Mouse (Mus musculus) MEL (cell line): Measurements from ENCODE around the gene Snap25. TPM values are rescaled to one million over a fixed set of nuclear protein-coding genes. Genes with fewer than 3 reads are reported as not detected.

ENCODE experiments used
- DNase-seq: peaks from one replicate; pipeline ENCODE4 v3.0.0; 2011; ENCODE audit warnings: low read depth, low spot score
- H3K27ac ChIP-seq: 2 replicates; pipeline ENCODE4 v1.5.1; 2012; ENCODE audit warnings: low read depth, mild to moderate bottlenecking, control low read depth, low read length, moderate library complexity; ENCODE audit not compliant: control insufficient read depth
- H3K27me3 ChIP-seq, 2 experiments: fragments of 150-350 bp in 1 of 2; sonication (generic) in 1 of 2; 2 replicates each; pipeline ENCODE4 v1.6.1; 2012; ENCODE audit warnings: low read length in 2 of 2, mild to moderate bottlenecking in 2 of 2, improper control_type of control experiment in 1 of 2, moderate library complexity in 1 of 2; ENCODE audit not compliant: insufficient read depth in 2 of 2, control insufficient read depth in 1 of 2
- H3K36me3 ChIP-seq, 2 experiments: 2 replicates each; pipeline ENCODE4 v1.6.1; 2012 to 2014; ENCODE audit warnings: low read length in 2 of 2, improper control_type of control experiment in 1 of 2, inconsistent platforms in 1 of 2, mild to moderate bottlenecking in 1 of 2; ENCODE audit not compliant: insufficient read depth in 2 of 2, control insufficient read depth in 1 of 2
- H3K4me1 ChIP-seq, 2 experiments: fragments of 150-350 bp in 1 of 2; sonication (generic) in 1 of 2; 2 replicates each; pipeline ENCODE4 v1.6.1; 2012; ENCODE audit warnings: low read length in 2 of 2, improper control_type of control experiment in 1 of 2, mild to moderate bottlenecking in 1 of 2; ENCODE audit not compliant: insufficient read depth in 2 of 2, control insufficient read depth in 1 of 2
- H3K4me3 ChIP-seq, 2 experiments: fragments of 150-350 bp in 1 of 2; sonication (generic) in 1 of 2; 2 replicates each; pipeline ENCODE4 v1.5.1; 2012; ENCODE audit warnings: low read depth in 2 of 2, low read length in 2 of 2, mild to moderate bottlenecking in 2 of 2, moderate library complexity in 2 of 2, control low read depth in 1 of 2, improper control_type of control experiment in 1 of 2; ENCODE audit not compliant: control insufficient read depth in 1 of 2, insufficient read depth in 1 of 2
- H3K79me2 ChIP-seq: 2 replicates; pipeline ENCODE4 v1.6.1; 2012; ENCODE audit warnings: mild to moderate bottlenecking, low read length, moderate library complexity; ENCODE audit not compliant: control insufficient read depth, poor library complexity, insufficient read depth
- H3K9ac ChIP-seq: 2 replicates; pipeline ENCODE4 v1.6.1; 2012; ENCODE audit warnings: low read depth, mild to moderate bottlenecking, control low read depth, low read length, moderate library complexity; ENCODE audit not compliant: control insufficient read depth, poor library complexity, severe bottlenecking
- H3K9me3 ChIP-seq: fragments of 150-350 bp; sonication (generic); replicated peaks from 2 replicates; pipeline ENCODE4 v1.6.1; 2012; ENCODE audit warnings: mild to moderate bottlenecking, low read length, improper control_type of control experiment, moderate library complexity; ENCODE audit not compliant: insufficient read depth
- BHLHE40 ChIP-seq: IDR thresholded peaks from 2 replicates; pipeline ENCODE4 v1.6.1; 2012; ENCODE audit warnings: low read depth, mild to moderate bottlenecking, inconsistent platforms, low read length, improper control_type of control experiment, borderline replicate concordance
- CHD2 ChIP-seq: IDR thresholded peaks from 2 replicates; pipeline ENCODE4 v1.6.1; 2011; ENCODE audit warnings: low read length, improper control_type of control experiment
- E2F4 ChIP-seq: IDR thresholded peaks from 2 replicates; pipeline ENCODE4 v1.6.1; 2011; ENCODE audit warnings: low read depth, low read length, improper control_type of control experiment, borderline replicate concordance
- HCFC1 ChIP-seq: IDR thresholded peaks from 2 replicates; pipeline ENCODE4 v1.6.1; 2012; ENCODE audit warnings: low read depth, mild to moderate bottlenecking, inconsistent platforms, low read length, improper control_type of control experiment, moderate library complexity
- MXI1 ChIP-seq: IDR thresholded peaks from 2 replicates; pipeline ENCODE4 v1.6.1; 2011; ENCODE audit warnings: mild to moderate bottlenecking, low read depth, low read length, improper control_type of control experiment
- MYC ChIP-seq: IDR thresholded peaks from 2 replicates; pipeline ENCODE4 v1.6.1; 2011; ENCODE audit warnings: low read depth, mild to moderate bottlenecking, low read length, improper control_type of control experiment, moderate library complexity
- POLR2AphosphoS2 ChIP-seq: IDR thresholded peaks from 2 replicates; pipeline ENCODE4 v1.6.1; 2011; ENCODE audit warnings: low read length, improper control_type of control experiment
- RCOR1 ChIP-seq: IDR thresholded peaks from 2 replicates; pipeline ENCODE4 v1.6.1; 2012; ENCODE audit warnings: low read depth, mild to moderate bottlenecking, inconsistent platforms, low read length, improper control_type of control experiment
- SMC3 ChIP-seq: IDR thresholded peaks from 2 replicates; pipeline ENCODE4 v1.6.1; 2011; ENCODE audit warnings: low read depth, low read length, improper control_type of control experiment
- TAL1 ChIP-seq: IDR thresholded peaks from 2 replicates; pipeline ENCODE4 v1.6.1; 2012; ENCODE audit warnings: mild to moderate bottlenecking, inconsistent platforms, low read length, moderate library complexity, mixed read lengths
- UBTF ChIP-seq: IDR thresholded peaks from 2 replicates; pipeline ENCODE4 v1.6.1; 2012; ENCODE audit warnings: low read depth, mild to moderate bottlenecking, inconsistent platforms, low read length, improper control_type of control experiment, moderate library complexity, borderline replicate concordance; ENCODE audit not compliant: insufficient read depth
- USF1 ChIP-seq: IDR thresholded peaks from 2 replicates; pipeline ENCODE4 v1.6.1; 2014; ENCODE audit warnings: low read depth, mild to moderate bottlenecking, inconsistent platforms, low read length, improper control_type of control experiment, moderate library complexity
- USF2 ChIP-seq, 2 experiments: IDR thresholded peaks; 2 replicates each; pipeline ENCODE4 v1.6.1; 2011 to 2012; ENCODE audit warnings: improper control_type of control experiment in 2 of 2, low read length in 2 of 2, borderline replicate concordance in 1 of 2, inconsistent platforms in 1 of 2, low read depth in 1 of 2, mild to moderate bottlenecking in 1 of 2; ENCODE audit not compliant: insufficient read depth in 1 of 2
- polyA plus RNA-seq, 2 experiments: library from polyadenylated mRNA; stranded (reverse) in 1 of 2; unstranded in 1 of 2; fragments of >175 nt in 1 of 2; fragments of >200 nt in 1 of 2; gene quantifications; 2 replicates each; pipeline versions ENCODE4 v1.2.1 to v1.2.4; 2012; ENCODE audit warnings: low replicate concordance in 2 of 2, low read depth in 1 of 2; ENCODE audit not compliant: insufficient read length in 2 of 2, insufficient read depth in 1 of 2, missing spikeins in 1 of 2
- total RNA-seq: library from RNA; depleted of rRNA; stranded (reverse); fragments of 300-350 nt; gene quantifications from 2 replicates; pipeline ENCODE4 v1.2.3, GENCODE M21; 2012

Snap25 gene
- total and polyA plus RNA-seq, 3 experiments = not detected

DNA sequence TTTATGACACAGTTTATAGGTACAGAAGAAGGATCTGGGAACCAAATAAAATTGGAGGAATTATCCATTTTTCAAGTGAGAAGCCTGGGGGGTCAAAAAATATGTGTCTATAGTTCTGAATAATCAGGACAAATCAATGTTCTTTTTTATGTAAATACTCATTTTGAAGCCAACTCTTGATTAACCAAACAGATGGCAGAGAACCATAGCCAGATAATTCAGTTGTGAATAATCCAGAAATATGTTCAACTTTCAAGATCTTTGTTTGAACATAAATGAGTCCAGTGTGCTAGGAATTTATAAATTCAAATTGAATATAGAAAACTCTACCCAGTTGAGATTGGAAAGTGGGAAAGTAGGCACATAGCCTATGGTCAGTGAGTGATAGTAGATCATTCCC lies 67.0 kb downstream of the Snap25 start:
- H3K9me3 ChIP-seq = no peaks in the 10 kb centered on the region
- H3K79me2 ChIP-seq = no peaks in the 10 kb centered on the region
- H3K27ac ChIP-seq = no peak overlapping the region
- TF ChIP-seq HCFC1 (no peak), TAL1 (no peak), USF1 (no peak), BHLHE40 (no peak), USF2 (IDR thresholded peaks at IDR 0.05; ENCODE audit: borderline replicate concordance in 1 of 2, insufficient read depth in 1 of 2, low read depth in 1 of 2, low read length in 2 of 2) (no peak)
- no peaks in the 10 kb centered on the region for H3K27me3 ChIP-seq
- no peak overlapping the region for H3K9ac ChIP-seq
- no peak overlapping the region for H3K4me3 ChIP-seq
- H3K36me3 ChIP-seq = no peaks in the 10 kb centered on the region
- DNase-seq = no peak
- H3K4me1 ChIP-seq = no peaks in the 10 kb centered on the region

DNA sequence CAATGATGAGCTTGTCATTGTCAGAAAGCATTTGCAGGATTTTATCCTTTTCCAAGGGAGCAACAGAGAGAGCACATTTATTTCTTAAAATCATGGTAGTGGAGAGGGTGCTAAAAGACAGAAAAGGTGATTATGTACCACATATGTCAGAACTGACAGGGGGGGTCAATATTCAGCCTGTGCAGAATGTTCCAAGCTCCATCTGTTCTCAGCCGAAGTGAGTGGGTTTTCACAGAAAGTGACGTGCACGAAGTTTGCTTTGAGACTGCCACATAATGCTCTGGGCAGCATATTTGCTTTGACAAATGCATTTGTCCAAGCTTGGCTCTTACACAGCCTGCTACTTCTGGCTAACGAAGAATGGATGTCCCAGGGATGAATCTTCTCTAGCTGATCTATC lies 71.1 kb downstream of the Snap25 start:
- no peak for DNase-seq
- Histone ChIP-seq H3K36me3 (no peaks in the 10 kb centered on the region), H3K4me1 (no peaks in the 10 kb centered on the region), H3K9ac (no peak overlapping the region), H3K4me3 (no peak overlapping the region), H3K27ac (no peak overlapping the region), H3K79me2 (no peaks in the 10 kb centered on the region), H3K27me3 (no peaks in the 10 kb centered on the region), H3K9me3 (no peaks in the 10 kb centered on the region)
- TF ChIP-seq MXI1 (no peak), POLR2AphosphoS2 (no peak), CHD2 (no peak), E2F4 (no peak), MYC (no peak)

DNA sequence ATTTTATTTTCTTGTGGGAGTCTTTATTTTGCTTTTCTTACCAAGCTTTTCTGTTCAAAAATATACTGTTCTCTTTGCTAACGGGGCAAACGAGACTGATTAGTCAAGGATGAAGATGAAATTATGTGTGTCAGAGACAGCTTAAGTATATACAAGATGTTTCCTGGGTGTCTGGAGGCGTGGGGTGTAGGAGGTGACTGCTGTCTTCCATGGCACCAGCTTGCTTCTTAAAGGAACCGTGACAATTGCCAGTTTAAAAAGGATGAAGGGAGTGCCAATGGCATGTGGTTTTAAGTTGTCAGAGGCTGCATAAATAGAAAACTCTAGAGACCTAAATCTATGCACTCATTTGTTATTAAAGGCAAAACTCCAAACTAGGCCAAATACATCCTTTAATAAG lies 75.1 kb downstream of the Snap25 start:
- Histone ChIP-seq H3K79me2 (no peaks in the 10 kb centered on the region), H3K9ac (no peak overlapping the region)
- TF ChIP-seq BHLHE40 (no peak), SMC3 (no peak), UBTF (no peak), RCOR1 (no peak)
- TF ChIP-seq, all 39 proteins: peak for 0
- Histone ChIP-seq H3K9me3 (no peaks in the 10 kb centered on the region), H3K36me3 (no peaks in the 10 kb centered on the region), H3K4me3 (no peak overlapping the region), H3K27me3 (no peaks in the 10 kb centered on the region), H3K4me1 (no peaks in the 10 kb centered on the region), H3K27ac (no peak overlapping the region)
- no peak for DNase-seq
